Mouse (Mus musculus) forebrain, embryonic 10.5 days (tissue): Measurements from ENCODE around the gene Gpr31b. TPM values are rescaled to one million over a fixed set of nuclear protein-coding genes. Genes with fewer than 3 reads are reported as not detected.
"Not testable (repeated sequence)": the region's sequence is repeated elsewhere in the genome, so short reads cannot be mapped to it uniquely, and the experiment has no call there.

Experiments
- DNase-seq: peaks from one replicate; pipeline ENCODE4 v3.0.0-alpha.2; 2017; ENCODE audit warnings: low spot score; ENCODE audit errors: extremely low spot score
- H3K27ac ChIP-seq: fragments of 300-500 bp; sonication (generic); 2 replicates; pipeline ENCODE4 v1.5.1; 2016; ENCODE audit warnings: mild to moderate bottlenecking
- H3K27me3 ChIP-seq: fragments of 300-500 bp; sonication (generic); 2 replicates; pipeline ENCODE4 v1.6.1; 2016; ENCODE audit warnings: mild to moderate bottlenecking; ENCODE audit not compliant: poor library complexity, severe bottlenecking
- H3K36me3 ChIP-seq: fragments of 300-500 bp; sonication (generic); replicated peaks from 2 replicates; pipeline ENCODE4 v1.6.1; 2016; ENCODE audit warnings: mild to moderate bottlenecking, moderate library complexity
- H3K4me1 ChIP-seq: fragments of 300-500 bp; sonication (generic); 2 replicates; pipeline ENCODE4 v1.6.1; 2016
- H3K4me3 ChIP-seq: fragments of 300-500 bp; sonication (generic); 2 replicates; pipeline ENCODE4 v1.5.1; 2016; ENCODE audit warnings: mild to moderate bottlenecking, moderate library complexity
- H3K9me3 ChIP-seq: fragments of 300-500 bp; sonication (generic); 2 replicates; pipeline ENCODE4 v1.6.1; 2016; ENCODE audit warnings: mild to moderate bottlenecking, moderate library complexity
- WGBS: fragments of 180-500 bp; shearing (Covaris S2); methylation state at CpG from one replicate; pipeline ENCODE4 v1.1.7; 2016; 5-methylcytosine and 5-hydroxymethylcytosine counted together
- polyA plus RNA-seq: library from polyadenylated mRNA; unstranded; fragments of >200 nt; fragmentation: Nextera tagmentation; extraction: Ambion mirVana; gene quantifications from 2 replicates; pipeline ENCODE4 v1.2.1, GENCODE M21; 2016

Gene Gpr31b
- polyA plus RNA-seq: not detected in 2 replicates

- DNase-seq, H3K27me3 ChIP-seq, H3K4me3 ChIP-seq, H3K36me3 ChIP-seq, H3K4me1 ChIP-seq, H3K27ac ChIP-seq, H3K9me3 ChIP-seq: not testable (repeated sequence)
- 100% methylated on average over 2 of the region's 8 CpGs for WGBS
Measured at GRCm38 (mm10) chr17:13052124-13052813, at the start of gene Gpr31b. Gene Gpr31b, minus strand, starts transcription at chr17:13052296.

DNA sequence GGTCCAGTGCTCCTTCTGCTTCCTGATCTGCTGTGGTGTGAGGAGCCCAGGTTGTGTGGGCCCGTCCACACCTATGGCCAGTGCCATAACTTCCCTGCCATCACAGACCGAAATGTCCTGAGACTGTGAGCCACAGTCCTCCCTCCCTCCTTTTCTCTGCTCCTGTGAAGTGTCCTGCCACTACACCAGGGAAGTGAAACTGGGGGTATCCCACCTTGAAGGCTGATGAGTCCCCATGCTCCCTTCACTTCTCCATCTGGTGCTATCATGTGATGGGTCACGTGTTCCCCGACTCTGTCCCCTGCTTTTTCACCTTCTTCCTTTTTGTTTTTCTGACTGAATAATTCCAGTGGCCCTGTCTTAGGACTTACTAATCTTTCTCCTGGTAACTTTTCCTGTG lies 40.9 kb upstream of the Gpr31b start:
- H3K27ac ChIP-seq, H3K27me3 ChIP-seq, H3K4me3 ChIP-seq, DNase-seq, H3K9me3 ChIP-seq, H3K4me1 ChIP-seq, H3K36me3 ChIP-seq: not testable (repeated sequence)
- WGBS: 80% methylated on average over 2 of the region's 4 CpGs

DNA sequence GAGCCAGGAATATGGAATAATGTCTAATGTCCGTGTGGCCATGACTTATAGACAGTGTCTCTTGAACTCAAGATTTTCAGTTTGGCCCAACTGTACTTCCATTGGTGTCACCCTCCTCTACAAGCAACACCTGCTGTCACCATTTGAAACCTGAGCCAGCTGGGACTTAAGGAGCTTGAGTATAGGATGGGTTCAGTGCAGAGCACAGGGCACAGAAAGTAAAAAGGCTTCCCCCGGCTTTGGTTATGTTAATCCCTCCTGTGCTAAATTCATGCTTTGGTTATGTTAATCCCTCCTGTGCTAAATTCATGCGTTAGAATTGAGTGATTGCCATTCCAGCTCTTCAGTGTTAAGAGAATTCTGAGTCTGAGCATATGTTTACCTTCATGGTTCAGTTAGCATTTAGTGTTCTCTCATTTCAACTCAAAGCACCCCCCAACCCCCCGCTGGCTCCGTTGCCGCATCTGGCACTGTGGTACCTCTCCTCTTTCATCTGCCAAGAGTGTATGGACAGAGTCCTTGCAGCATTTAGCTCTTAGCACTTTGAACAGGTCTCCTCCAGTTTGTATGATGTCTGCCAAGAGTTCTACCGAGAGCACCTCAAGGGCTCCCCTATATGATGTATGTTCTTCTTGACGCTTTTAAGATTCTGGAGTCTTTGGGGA lies 40.1 kb upstream of the Gpr31b start:
- not testable (repeated sequence) for H3K27ac ChIP-seq, H3K36me3 ChIP-seq, H3K27me3 ChIP-seq, H3K4me3 ChIP-seq, H3K4me1 ChIP-seq, DNase-seq, H3K9me3 ChIP-seq
- 68% methylated on average over 8 of the region's 8 CpGs for WGBS

- H3K9me3 ChIP-seq, H3K27ac ChIP-seq, DNase-seq, H3K36me3 ChIP-seq, H3K4me3 ChIP-seq, H3K4me1 ChIP-seq, H3K27me3 ChIP-seq: not testable (repeated sequence)
- 86% methylated on average over 1 of the region's 1 CpGs for WGBS
Measured at GRCm38 (mm10) chr17:13091510-13091909, 39.4 kb upstream of the Gpr31b start.

- WGBS: 86% methylated on average over 5 of the region's 5 CpGs
- H3K27ac ChIP-seq, H3K4me3 ChIP-seq, DNase-seq, H3K36me3 ChIP-seq, H3K27me3 ChIP-seq, H3K4me1 ChIP-seq, H3K9me3 ChIP-seq: not testable (repeated sequence)
Measured at GRCm38 (mm10) chr17:13069227-13069626, 17.1 kb upstream of the Gpr31b start.

DNA sequence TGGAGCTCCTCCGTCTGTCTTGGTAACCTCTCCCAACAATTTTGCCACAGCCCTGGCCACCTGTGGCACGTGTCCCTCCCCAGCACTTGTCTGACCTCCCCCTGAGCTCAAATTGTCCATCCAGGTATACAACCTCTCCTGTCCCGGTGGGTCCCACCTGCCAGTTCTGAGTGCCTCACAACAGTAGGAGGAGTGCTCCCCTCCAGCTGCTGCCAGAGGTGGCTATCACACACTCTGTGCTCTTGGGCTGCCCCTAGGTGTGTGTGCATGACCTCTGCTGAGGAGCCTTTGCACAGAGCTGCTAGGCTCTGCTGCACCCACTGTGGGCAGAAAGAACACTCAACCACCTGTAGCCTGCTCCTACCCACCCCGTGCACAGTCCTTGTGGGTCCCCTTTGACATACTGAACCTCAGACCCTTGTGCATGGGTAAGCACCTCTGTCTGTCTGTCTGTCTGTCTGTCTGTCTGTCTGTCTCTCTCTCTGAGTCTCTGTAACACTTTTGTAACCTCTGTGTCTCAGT lies 15.8 kb upstream of the Gpr31b start:
- H3K27me3 ChIP-seq, H3K9me3 ChIP-seq, H3K27ac ChIP-seq, H3K4me3 ChIP-seq, H3K36me3 ChIP-seq, H3K4me1 ChIP-seq, DNase-seq: not testable (repeated sequence)
- WGBS: 93% methylated on average over 1 of the region's 4 CpGs

DNA sequence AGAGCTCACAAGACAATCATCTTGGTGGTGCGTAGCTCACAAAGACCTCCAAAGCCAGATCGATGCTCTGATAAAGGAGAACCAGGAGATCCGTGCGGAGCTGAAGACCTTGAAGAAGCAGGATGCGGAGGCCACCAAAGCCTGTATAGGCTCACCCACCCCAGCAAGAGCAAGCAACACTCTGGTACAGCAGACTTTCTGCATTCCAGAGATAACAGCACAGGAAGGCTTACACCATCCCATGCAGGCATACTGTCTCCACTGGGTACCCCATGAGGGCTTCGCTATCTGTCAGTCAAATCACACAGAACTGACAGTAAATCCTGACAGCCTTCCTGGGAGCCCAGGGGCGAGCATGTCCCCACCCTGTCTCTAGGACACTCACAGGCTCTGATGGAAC lies 10.8 kb upstream of the Gpr31b start:
- not testable (repeated sequence) for H3K36me3 ChIP-seq, H3K4me1 ChIP-seq, H3K27ac ChIP-seq, H3K9me3 ChIP-seq, DNase-seq, H3K4me3 ChIP-seq, H3K27me3 ChIP-seq
- 95% methylated on average over 5 of the region's 7 CpGs for WGBS

DNA sequence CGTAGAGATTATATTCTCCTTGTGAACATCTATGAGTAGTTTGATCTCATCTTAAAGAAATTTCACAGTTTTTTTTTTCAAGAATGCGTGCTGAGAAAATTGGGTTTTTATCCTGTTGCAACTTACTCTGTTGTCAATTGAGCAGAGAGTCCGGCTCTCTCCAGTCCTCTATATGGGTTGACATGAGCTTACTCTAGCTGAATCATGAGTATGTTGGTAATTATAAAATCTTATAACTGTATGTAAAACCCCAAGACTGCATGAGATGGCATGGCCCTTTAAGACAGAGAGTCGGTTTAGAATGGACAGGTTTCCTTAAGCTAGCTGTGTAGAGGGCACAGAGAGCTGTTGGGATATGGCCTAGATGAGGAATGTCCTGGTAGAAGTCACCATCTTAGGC lies 8.7 kb upstream of the Gpr31b start, which contains the start of gene Tcp10b:
Tcp10b (plus strand) TSS at position 301 of the 400 bp plus-strand sequence.
- 93% methylated on average over 4 of the region's 4 CpGs for WGBS
- H3K4me3 ChIP-seq, H3K27ac ChIP-seq, H3K9me3 ChIP-seq, H3K27me3 ChIP-seq, H3K36me3 ChIP-seq, H3K4me1 ChIP-seq, DNase-seq: not testable (repeated sequence)

DNA sequence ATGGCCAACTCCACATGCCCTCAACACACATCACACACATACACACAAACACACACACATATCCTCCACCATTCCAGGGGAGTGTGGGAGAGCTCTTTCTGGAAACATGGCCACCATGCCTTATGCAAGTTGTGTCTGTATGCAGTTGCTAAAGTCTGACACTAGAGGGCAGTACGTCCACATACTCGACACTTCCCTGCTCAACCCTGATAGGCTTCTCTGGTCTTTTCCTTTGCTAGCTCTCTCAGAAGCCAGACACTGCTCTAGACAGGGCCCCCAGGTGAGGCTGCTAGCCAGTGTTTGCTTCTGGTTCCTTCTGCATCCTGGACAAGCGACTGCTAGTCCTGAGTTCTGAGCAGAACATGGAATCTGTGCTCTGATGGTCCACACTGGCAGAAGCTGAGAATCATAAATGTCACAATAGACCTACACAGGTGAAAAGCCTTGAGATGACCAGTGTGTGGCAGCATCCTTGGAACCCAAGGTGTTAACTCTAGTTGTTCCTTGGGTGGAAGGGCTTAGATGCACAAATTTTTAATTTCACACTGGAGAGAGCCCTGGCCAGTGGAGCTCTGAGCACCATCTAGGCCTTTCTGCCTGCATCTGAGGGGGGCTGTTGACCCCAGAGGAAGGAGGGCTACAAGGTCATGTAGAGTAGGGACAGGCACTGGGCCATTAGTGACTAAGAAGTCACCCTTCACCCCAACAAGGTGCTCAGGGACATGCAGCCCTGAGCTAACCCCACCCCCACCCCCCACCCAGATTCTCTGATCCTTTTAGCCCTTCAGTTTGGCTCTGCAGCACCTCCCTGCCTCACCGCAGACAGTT lies 8.0 kb downstream of the Gpr31b start:
- DNase-seq: peak; percentile 21
- not testable (repeated sequence) for H3K27ac ChIP-seq, H3K27me3 ChIP-seq, H3K4me3 ChIP-seq, H3K36me3 ChIP-seq, H3K4me1 ChIP-seq, H3K9me3 ChIP-seq
- 11% methylated on average over 4 of the region's 4 CpGs for WGBS

- 92% methylated on average over 4 of the region's 12 CpGs for WGBS
Measured at GRCm38 (mm10) chr17:13036627-13037192, 15.4 kb downstream of the Gpr31b start.

GRCm38 (mm10) chr17:13013316-13013715 lies 38.8 kb downstream of the Gpr31b start:
- DNase-seq: no peak
- Histone ChIP-seq H3K9me3 (no peaks in the 10 kb centered on the region), H3K4me3 (no peak overlapping the region), H3K27ac (no peak overlapping the region), H3K27me3 (no peaks in the 10 kb centered on the region), H3K36me3 (peaks cover 57% of the 10 kb centered on the region), H3K4me1 (peaks cover 9% of the 10 kb centered on the region)
- 83% methylated on average over 3 of the region's 3 CpGs for WGBS

More at GRCm38 (mm10) chr17:13036627-13037192, 15.4 kb downstream of the Gpr31b start:
- H3K4me3 ChIP-seq, H3K36me3 ChIP-seq, H3K9me3 ChIP-seq, H3K4me1 ChIP-seq, DNase-seq, H3K27ac ChIP-seq, H3K27me3 ChIP-seq: not testable (repeated sequence)

DNA sequence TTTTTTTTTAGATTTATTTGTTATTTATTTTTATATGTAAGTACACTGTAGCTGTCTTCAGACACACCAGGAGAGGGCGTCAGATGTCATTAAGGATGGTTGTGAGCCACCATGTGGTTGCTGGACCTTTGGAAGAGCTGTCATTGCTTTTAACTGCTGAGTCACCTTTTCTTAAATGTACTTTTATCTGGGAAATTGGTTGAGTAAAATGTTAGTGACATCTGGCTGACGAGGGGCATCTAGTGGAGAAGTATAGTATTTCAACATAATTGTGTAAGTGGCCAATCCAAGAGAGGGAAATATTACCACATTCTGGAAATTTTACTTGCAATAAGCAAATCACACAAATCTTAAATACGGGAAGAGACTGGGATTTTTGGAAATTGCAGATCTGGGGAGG lies 42.2 kb downstream of the Gpr31b start:
- H3K4me3 ChIP-seq: no peak overlapping the region
- no peaks in the 10 kb centered on the region for H3K27me3 ChIP-seq
- WGBS: 54% methylated on average over 3 of the region's 3 CpGs
- peaks cover 41% of the 10 kb centered on the region for H3K36me3 ChIP-seq
- no peaks in the 10 kb centered on the region for H3K9me3 ChIP-seq
- DNase-seq: no peak
- H3K27ac ChIP-seq: no peak overlapping the region
- peaks cover 18% of the 10 kb centered on the region for H3K4me1 ChIP-seq
